ENCODE assay signal across 8 mouse cellular contexts in the genomic region with DNA sequence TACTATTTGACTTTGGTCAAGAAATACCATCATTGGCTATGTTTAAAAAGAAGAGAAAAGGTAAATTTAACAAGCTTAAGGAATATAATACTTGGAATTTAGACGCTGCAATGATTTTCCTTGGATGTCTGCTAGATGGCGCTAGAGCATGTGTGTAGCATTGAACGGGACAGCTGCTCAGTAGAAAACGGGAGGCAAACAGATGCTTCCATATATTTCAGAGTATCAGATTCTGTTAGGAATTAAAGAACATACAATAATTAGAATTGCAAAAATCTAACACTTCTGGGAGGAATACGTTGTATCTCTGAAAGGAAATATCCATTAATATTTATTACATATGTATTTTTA.
DNase-seq lines count a peak whose midpoint lies in the region; ATAC-seq lines count a peak whose summit lies in the region.

No protein-coding gene starts in this region.

- DNase-seq in 416B (ENCODE audit: low read depth), result peak; percentile 55
- peak; percentile 69 for DNase-seq in ES-CJ7 (ENCODE audit: low read depth, low spot score)
- peak; percentile 75 for DNase-seq in cerebellum, adult 9-10 months
- DNase-seq in forelimb bud, embryonic 11.5 days (ENCODE audit: low read depth, low spot score), result peak; percentile 28
- peak; percentile 41 for DNase-seq in kidney, postnatal 4 days
- peak; percentile 6 for DNase-seq in yolk sac, embryonic 10.5 days (ENCODE audit: low spot score)

- ATAC-seq in megakaryocyte progenitor cell, adult 5-6 weeks (replicated peaks; ENCODE audit: poor library complexity), result peak; percentile 90
- no peak for ATAC-seq in monocyte, adult 5-6 weeks (replicated peaks; ENCODE audit: insufficient number of reproducible peaks, low FRiP score, low TSS enrichment, poor library complexity, severe bottlenecking)

Comparison
In these comparisons a context has a peak if more than half of its experiments do, and no peak if none do; other contexts are left out.
1. DNase-seq: peak in every context shown above with its lines; median percentile 75 in cerebellum, adult 9-10 months; 69 in ES-CJ7; 55 in 416B; 41 in kidney, postnatal 4 days; 28 in forelimb bud, embryonic 11.5 days; 6 in yolk sac, embryonic 10.5 days.